Mouse (Mus musculus): ENCODE results near the gene Slc9a3r1. TPM values are rescaled to one million over a fixed set of nuclear protein-coding genes. Genes with fewer than 3 reads are reported as not detected.
A peak's percentile ranks its signal among the peaks of the same experiment; 100 is the strongest.

Gene Slc9a3r1
- polyA plus RNA-seq, 1 experiment from 2014 or later, result 24.6 TPM

DNA sequence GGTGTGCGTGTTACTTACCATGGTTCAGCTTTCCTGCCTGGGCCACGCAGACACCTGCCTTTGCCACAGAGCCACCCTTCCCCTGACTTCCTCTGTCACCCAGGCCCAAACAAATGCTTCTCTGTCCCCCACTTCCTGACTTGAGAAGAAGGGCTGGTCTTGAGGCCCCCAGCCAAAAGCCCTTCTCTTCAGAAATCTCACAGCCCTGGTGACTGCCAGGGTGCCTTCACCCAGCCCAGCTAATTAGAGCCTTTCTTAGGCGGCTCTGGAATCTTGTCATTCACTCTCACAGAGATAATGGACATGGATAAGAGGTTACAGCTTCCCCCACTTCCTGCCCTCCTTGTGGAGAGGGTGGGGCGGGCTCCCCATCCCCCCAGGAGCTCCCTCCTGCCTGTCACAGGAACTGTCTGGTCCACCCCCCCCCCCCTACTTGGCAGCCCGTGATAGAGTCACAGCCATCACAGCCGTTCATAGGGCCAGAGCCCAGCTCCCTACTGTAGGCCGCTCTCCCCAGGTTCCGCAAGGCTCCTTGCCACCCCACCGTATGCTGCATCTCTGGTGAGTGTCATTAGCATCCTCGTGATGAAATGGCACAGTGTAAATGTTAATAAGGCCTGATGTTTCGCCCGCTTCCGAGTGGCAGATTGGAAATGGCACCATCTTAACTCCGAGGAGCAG, 63.8 kb downstream of the Slc9a3r1 start:
- WGBS, result 50% methylated on average over 14 of the region's 14 CpGs
- Histone ChIP-seq H3K9ac (no peak overlapping the region), H3K4me1 (replicated peaks) (peaks cover 79% of the 10 kb centered on the region), H3K4me2 (no peak overlapping the region), H3K27ac (peak overlapping the region; percentile 13; the same call in 1 of the 2 replicates), H3K4me3 (no peak overlapping the region), H3K36me3 (no peaks in the 10 kb centered on the region), H3K9me3 (replicated peaks) (no peaks in the 10 kb centered on the region), H3K27me3 (peaks cover under 1% of the 10 kb centered on the region; the same call in 1 of the 2 replicates)
- ATAC-seq (replicated peaks; ENCODE audit: insufficient number of reproducible peaks, insufficient read depth, low FRiP score, low read depth), result peak; percentile 9; the same call in 1 of the 2 replicates

GRCm38 (mm10) chr11:115227640-115228039, 64.5 kb downstream of the Slc9a3r1 start:
- Histone ChIP-seq H3K36me3 (no peaks in the 10 kb centered on the region), H3K4me1 (replicated peaks) (peaks cover 76% of the 10 kb centered on the region), H3K9ac (no peak overlapping the region), H3K27me3 (peaks cover 6% of the 10 kb centered on the region), H3K27ac (no peak overlapping the region), H3K9me3 (replicated peaks) (no peaks in the 10 kb centered on the region), H3K4me3 (no peak overlapping the region), H3K4me2 (no peak overlapping the region)
- 40% methylated on average over 12 of the region's 12 CpGs for WGBS
- no peak for ATAC-seq (replicated peaks; ENCODE audit: insufficient number of reproducible peaks, insufficient read depth, low FRiP score, low read depth)

GRCm38 (mm10) chr11:115228430-115228829, 65.3 kb downstream of the Slc9a3r1 start:
- H3K27me3 ChIP-seq, result peaks cover 12% of the 10 kb centered on the region
- H3K9me3 ChIP-seq (replicated peaks), result no peaks in the 10 kb centered on the region
- no peak overlapping the region for H3K27ac ChIP-seq
- 47% methylated on average over 7 of the region's 7 CpGs for WGBS
- H3K4me3 ChIP-seq, result no peak overlapping the region
- H3K36me3 ChIP-seq, result no peaks in the 10 kb centered on the region
- peaks cover 73% of the 10 kb centered on the region for H3K4me1 ChIP-seq (replicated peaks)
- ATAC-seq (replicated peaks; ENCODE audit: insufficient number of reproducible peaks, insufficient read depth, low FRiP score, low read depth), result no peak
- H3K4me2 ChIP-seq, result no peak overlapping the region
- no peak overlapping the region for H3K9ac ChIP-seq

DNA sequence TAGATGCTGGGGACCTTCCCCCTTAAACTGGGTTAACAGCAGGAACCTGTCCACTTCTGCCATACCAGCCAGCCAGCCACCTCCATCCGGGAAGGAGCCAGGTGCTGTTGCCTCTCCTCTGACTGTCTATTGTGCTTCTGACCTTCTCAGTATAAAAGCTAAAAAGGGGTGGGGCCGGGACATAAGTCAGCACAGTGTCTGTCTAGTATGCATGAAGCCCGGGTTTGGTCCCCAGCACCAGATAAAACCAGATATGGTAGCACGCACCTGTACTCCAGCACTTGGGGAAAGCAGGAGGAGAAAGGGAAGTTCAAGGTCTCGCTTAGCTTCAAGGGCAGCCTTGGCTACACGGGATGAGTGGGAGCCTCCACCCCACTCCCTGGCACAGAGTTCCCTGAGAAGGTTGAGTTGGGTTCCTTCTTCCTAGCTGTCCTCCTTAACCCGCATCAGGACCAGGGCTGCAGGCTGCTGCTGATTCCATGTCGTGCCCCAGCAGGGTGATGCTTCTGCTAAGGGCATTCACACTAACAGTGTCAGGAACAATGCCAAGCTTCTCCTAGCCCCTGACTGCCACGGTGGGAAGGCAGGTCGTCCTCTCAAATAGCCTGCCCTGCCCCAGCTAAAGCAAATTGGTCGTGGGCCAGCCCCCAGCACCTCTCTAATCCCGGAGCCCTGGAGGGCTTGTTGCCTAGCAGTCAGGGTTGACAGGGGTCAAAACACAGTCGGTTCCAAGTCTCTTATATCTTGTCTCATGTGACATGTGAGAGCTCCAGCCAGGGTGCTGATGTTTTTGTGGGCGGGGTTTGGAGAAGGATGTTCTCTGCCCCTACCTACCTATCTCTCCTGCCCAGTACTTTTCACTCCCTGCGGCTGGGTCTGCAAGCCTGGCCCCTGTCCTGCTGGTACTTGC, 66.1 kb downstream of the Slc9a3r1 start:
- Histone ChIP-seq H3K4me1 (replicated peaks) (peaks cover 68% of the 10 kb centered on the region), H3K27ac (peak overlapping the region; percentile 17)

More for the DNA sequence above, 66.1 kb downstream of the Slc9a3r1 start:
- H3K9ac ChIP-seq, result no peak overlapping the region
- ATAC-seq (replicated peaks; ENCODE audit: insufficient number of reproducible peaks, insufficient read depth, low FRiP score, low read depth), result peak; percentile 25
- no peak overlapping the region for H3K4me2 ChIP-seq
- H3K9me3 ChIP-seq (replicated peaks), result no peaks in the 10 kb centered on the region
- no peak overlapping the region for H3K4me3 ChIP-seq
- 45% methylated on average over 15 of the region's 15 CpGs for WGBS
- peaks cover 15% of the 10 kb centered on the region for H3K27me3 ChIP-seq
- H3K36me3 ChIP-seq, result no peaks in the 10 kb centered on the region

Other genes starting within 250 kb of the Slc9a3r1 start
- gene Cd300lb, start 229.0 kb upstream of the Slc9a3r1 start, polyA plus RNA-seq (2015; fragmentation: Nextera tagmentation; extraction: Ambion mirVana), result 0.34 and 0.72 TPM in 2 replicates
- gene Cd300c, start 194.2 kb upstream of the Slc9a3r1 start, polyA plus RNA-seq (2015; fragmentation: Nextera tagmentation; extraction: Ambion mirVana), result not detected in 2 replicates
- 0.21 and 0.61 TPM in 2 replicates for gene Cd300ld, start 173.4 kb upstream of the Slc9a3r1 start, polyA plus RNA-seq (2015; fragmentation: Nextera tagmentation; extraction: Ambion mirVana)
- gene Cd300c2, start 161.5 kb upstream of the Slc9a3r1 start, polyA plus RNA-seq (2015; fragmentation: Nextera tagmentation; extraction: Ambion mirVana), result 1.8 and 3.5 TPM in 2 replicates
- gene Cd300ld2, start 147.1 kb upstream of the Slc9a3r1 start, polyA plus RNA-seq (2015; fragmentation: Nextera tagmentation; extraction: Ambion mirVana), result not detected in 2 replicates
- not detected in 2 replicates for gene Cd300ld4, start 136.3 kb upstream of the Slc9a3r1 start, polyA plus RNA-seq (2015; fragmentation: Nextera tagmentation; extraction: Ambion mirVana)
- not detected in 2 replicates for gene Cd300ld5, start 125.6 kb upstream of the Slc9a3r1 start, polyA plus RNA-seq (2015; fragmentation: Nextera tagmentation; extraction: Ambion mirVana)
- gene Cd300ld3, start 114.9 kb upstream of the Slc9a3r1 start, polyA plus RNA-seq (2015; fragmentation: Nextera tagmentation; extraction: Ambion mirVana), result not detected in 2 replicates
- gene Cd300e, start 101.2 kb upstream of the Slc9a3r1 start, polyA plus RNA-seq (2015; fragmentation: Nextera tagmentation; extraction: Ambion mirVana), result not detected in 2 replicates
- 1.1 and 2.4 TPM in 2 replicates for gene Rab37, start 71.9 kb upstream of the Slc9a3r1 start, polyA plus RNA-seq (2015; fragmentation: Nextera tagmentation; extraction: Ambion mirVana)
- 0.37 and 1.2 TPM in 2 replicates for gene Cd300lf, start 29.3 kb upstream of the Slc9a3r1 start, polyA plus RNA-seq (2015; fragmentation: Nextera tagmentation; extraction: Ambion mirVana)
- gene Tmem104, start 24.1 kb downstream of the Slc9a3r1 start, polyA plus RNA-seq (2015; fragmentation: Nextera tagmentation; extraction: Ambion mirVana), result 6.6 and 11.4 TPM in 2 replicates
- 16.2 and 20.8 TPM in 2 replicates for gene Nat9, start 24.5 kb downstream of the Slc9a3r1 start, polyA plus RNA-seq (2015; fragmentation: Nextera tagmentation; extraction: Ambion mirVana)
- gene Grin2c, start 103.9 kb downstream of the Slc9a3r1 start, polyA plus RNA-seq (2015; fragmentation: Nextera tagmentation; extraction: Ambion mirVana), result 0.10 and 0.16 TPM in 2 replicates
- gene Fdxr, start 113.7 kb downstream of the Slc9a3r1 start, polyA plus RNA-seq (2015; fragmentation: Nextera tagmentation; extraction: Ambion mirVana), result 10.5 and 12.4 TPM in 2 replicates
- 0.55 and 0.67 TPM in 2 replicates for gene Fads6, start 134.3 kb downstream of the Slc9a3r1 start, polyA plus RNA-seq (2015; fragmentation: Nextera tagmentation; extraction: Ambion mirVana)
- 0.08 TPM in 1 of 2 replicates, not detected in the other for gene Otop2, start 143.8 kb downstream of the Slc9a3r1 start, polyA plus RNA-seq (2015; fragmentation: Nextera tagmentation; extraction: Ambion mirVana)
- gene Ush1g, start 158.7 kb downstream of the Slc9a3r1 start, polyA plus RNA-seq (2015; fragmentation: Nextera tagmentation; extraction: Ambion mirVana), result 0.11 and 0.29 TPM in 2 replicates
- not detected in 2 replicates for gene Otop3, start 171.4 kb downstream of the Slc9a3r1 start, polyA plus RNA-seq (2015; fragmentation: Nextera tagmentation; extraction: Ambion mirVana)
- 7.6 and 11.2 TPM in 2 replicates for gene Hid1, start 204.4 kb downstream of the Slc9a3r1 start, polyA plus RNA-seq (2015; fragmentation: Nextera tagmentation; extraction: Ambion mirVana)
- gene Cdr2l, start 218.6 kb downstream of the Slc9a3r1 start, polyA plus RNA-seq (2015; fragmentation: Nextera tagmentation; extraction: Ambion mirVana), result 6.3 and 11.1 TPM in 2 replicates
- 163 and 167 TPM in 2 replicates for gene Mrpl58, start 240.4 kb downstream of the Slc9a3r1 start, polyA plus RNA-seq (2015; fragmentation: Nextera tagmentation; extraction: Ambion mirVana)